Mouse (Mus musculus): ENCODE measurements around the gene Tnfrsf1a.

- no peak for TF ChIP-seq POLR2A (IDR thresholded peaks at IDR 0.05; ENCODE audit: borderline replicate concordance, insufficient read depth, low read length)
- no peak for TF ChIP-seq CTCF (IDR thresholded peaks at IDR 0.05; ENCODE audit: borderline replicate concordance, insufficient read depth, low read depth, low read length)
Measured at GRCm38 (mm10) chr6:125300982-125301381, 48.2 kb upstream of the Tnfrsf1a start.
